Mouse (Mus musculus) ovary, postnatal 14 days (tissue): Measurements from ENCODE around the gene Rbm39.

Experiments
- DNase-seq: peaks from one replicate; pipeline ENCODE4 v3.0.0; 2022; ENCODE audit warnings: low spot score

Gene Rbm39

DNA sequence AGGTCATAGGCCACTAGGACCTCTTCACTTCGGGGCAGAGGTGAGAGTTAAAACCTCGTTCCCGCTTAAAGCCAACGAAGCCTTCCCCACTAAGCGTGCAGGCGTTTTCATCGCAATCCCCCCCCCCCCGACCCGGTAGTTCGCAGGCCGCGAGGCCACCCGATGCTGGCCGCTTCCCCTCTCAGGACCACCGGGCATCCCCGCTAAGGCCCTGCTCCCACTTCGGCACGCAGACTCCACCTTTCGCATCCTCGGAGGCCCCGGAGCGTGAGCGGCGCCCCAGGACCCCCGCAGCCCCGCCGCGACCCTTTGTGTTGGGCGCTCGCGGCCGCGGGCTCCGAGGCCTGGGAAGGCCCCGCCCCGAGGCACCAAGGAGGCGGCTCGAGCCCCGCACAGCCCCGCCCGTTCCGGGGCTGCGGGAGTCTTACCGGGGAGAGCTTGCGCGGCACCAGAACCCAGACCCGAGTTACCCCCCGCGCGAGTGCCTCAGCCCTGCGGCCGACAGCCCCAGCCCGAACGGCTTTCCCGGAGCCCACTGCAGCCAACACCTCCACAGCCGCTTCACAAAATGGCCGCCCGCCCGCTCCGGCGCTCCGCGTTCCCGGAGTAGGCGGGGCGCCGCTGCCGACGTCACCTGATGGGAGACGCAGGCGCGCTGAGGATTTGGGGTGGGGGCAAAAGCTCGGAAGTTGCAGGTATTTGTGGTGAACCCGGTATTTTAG lies 68.5 kb downstream of the Rbm39 start, which contains the start of the genes Cpne1 and Rbm12:
Cpne1 (minus strand) TSS at position 608 of the 722 bp plus-strand sequence.
Rbm12 (minus strand) TSS at position 621 of the 722 bp plus-strand sequence.
- DNase-seq: peak; percentile 95

DNA sequence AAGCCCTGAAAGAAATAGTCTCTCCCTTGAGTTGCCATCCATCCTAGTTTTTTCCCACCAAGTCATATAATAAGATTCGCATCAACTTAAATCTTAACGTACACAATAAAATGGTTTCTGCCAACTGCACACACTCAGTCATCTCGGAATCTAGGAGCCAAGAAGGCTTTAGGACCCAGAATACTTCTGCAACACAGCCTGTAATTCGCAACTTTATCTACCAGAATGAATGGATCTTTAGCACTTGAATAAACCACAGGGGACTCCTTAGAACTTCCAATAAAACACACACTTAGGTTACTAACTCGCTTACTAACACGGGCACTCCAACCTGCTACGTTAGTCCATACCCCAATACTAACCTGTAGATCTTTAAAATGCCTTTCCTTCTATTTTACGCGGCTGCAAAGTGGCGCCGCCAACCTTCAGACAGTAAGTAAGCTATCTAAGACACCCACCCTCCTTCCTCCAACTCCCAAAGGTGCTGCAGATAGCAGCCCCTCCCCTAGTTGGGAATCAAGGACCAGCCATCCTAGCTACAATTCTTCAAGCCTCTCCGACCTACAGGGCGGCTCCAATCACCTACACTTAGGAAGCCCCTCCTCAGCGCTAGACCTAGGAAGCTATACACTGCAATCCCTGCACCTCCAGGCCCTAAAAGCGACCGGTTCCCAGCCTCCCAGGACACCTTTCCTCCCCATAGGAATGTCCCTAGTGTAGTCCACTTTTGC lies 69.2 kb downstream of the Rbm39 start:
- DNase-seq: no peak
